ENCODE assay signal across 1 mouse cellular context in the genomic region with DNA sequence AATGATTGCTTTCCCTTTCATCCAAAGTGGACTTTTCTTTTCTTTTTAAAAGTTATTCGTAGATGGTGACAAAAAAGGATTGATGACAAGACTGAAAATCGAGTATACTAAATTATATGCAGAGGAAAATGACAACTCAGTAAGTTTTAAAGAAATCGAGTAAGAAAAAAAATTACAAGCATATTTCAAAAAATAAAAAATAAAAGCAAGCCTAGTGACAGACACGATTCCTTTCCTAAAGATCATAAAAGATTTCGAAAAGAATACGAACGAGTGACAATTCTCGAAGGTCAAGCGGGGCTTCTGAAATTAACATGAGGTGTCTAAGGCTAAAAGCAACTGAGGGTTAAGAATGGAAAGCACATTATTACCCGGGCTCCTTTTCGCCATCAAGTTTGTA.
TF ChIP-seq lines count a peak whose summit lies in the region.

No protein-coding gene starts in this region.

TF ChIP-seq in CH12.LX, 34 proteins besides CTCF, POLR2A, EP300 and RAD21:
- TF ChIP-seq USF1 (IDR thresholded peaks at IDR 0.05; ENCODE audit: low read depth, low read length) (no peak), JUND (conservative IDR thresholded peaks at IDR 0.05; ENCODE audit: low read depth, low read length) (no peak), MXI1 (IDR thresholded peaks at IDR 0.05; ENCODE audit: low read depth, low read length) (no peak), GABPA (IDR thresholded peaks at IDR 0.05; ENCODE audit: insufficient replicate concordance, low read depth, low read length) (no peak), MAZ (IDR thresholded peaks at IDR 0.05; ENCODE audit: low read depth, low read length) (no peak), MYC (IDR thresholded peaks at IDR 0.05; ENCODE audit: low read depth, low read length) (no peak), SIN3A (IDR thresholded peaks at IDR 0.05; ENCODE audit: low read length) (no peak), SMC3 (IDR thresholded peaks at IDR 0.05; ENCODE audit: low read depth, low read length) (no peak), CHD2 (IDR thresholded peaks at IDR 0.05; ENCODE audit: low read length) (no peak), CHD1 (IDR thresholded peaks at IDR 0.05; ENCODE audit: low read depth, low read length) (no peak), TBP (conservative IDR thresholded peaks at IDR 0.05; ENCODE audit: low read depth, low read length) (no peak), NELFE (IDR thresholded peaks at IDR 0.05; ENCODE audit: low read depth, low read length) (no peak), PAX5 (IDR thresholded peaks at IDR 0.05; ENCODE audit: low read length) (no peak), ELF1 (IDR thresholded peaks at IDR 0.05; ENCODE audit: low read depth, low read length) (no peak), ZKSCAN1 (IDR thresholded peaks at IDR 0.05; ENCODE audit: borderline replicate concordance, low read depth, low read length) (no peak), MAX (IDR thresholded peaks at IDR 0.05; ENCODE audit: low read length) (no peak)
